Mouse (Mus musculus): ENCODE measurements around the gene C2cd4a. TPM values are rescaled to one million over a fixed set of nuclear protein-coding genes. Genes with fewer than 3 reads are reported as not detected.

The C2cd4a gene
- polyA plus RNA-seq, 1 experiment from 2014 or later: 0.33 TPM

DNA sequence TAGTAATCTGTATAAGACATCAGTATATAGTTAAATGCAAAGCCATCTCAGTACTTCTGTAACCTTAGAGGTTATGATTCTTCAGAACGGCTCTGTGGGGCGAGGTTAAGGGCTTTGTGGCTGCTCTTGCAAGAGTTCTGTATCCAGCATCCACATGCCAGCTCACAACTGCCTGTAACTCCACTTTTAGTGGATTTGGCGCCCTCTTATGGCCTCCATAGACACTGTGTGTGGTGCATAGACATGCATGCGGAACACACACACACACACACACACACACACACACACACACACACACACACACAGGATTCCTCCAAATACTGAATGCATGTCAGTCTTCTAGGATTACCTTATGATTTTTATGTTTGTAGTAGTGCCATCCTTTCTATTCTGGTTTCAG, 19.0 kb upstream of the C2cd4a start:
- no peaks in the 10 kb centered on the region for H3K9me3 ChIP-seq
- H3K9ac ChIP-seq: no peak overlapping the region
- ATAC-seq (ENCODE audit: low FRiP score, low read depth): no peak
- peaks cover 9% of the 10 kb centered on the region; the same call in 1 of the 2 replicates for H3K36me3 ChIP-seq
- no peak overlapping the region for H3K4me3 ChIP-seq
- 78% methylated on average over 4 of the region's 4 CpGs for whole genome bisulfite sequencing
- no peak overlapping the region for H3K27ac ChIP-seq
- peaks cover 3% of the 10 kb centered on the region; the same call in 1 of the 2 replicates for H3K4me1 ChIP-seq
- H3K4me2 ChIP-seq (replicated peaks): no peak overlapping the region
- H3K27me3 ChIP-seq: no peaks in the 10 kb centered on the region

- H3K36me3 ChIP-seq: peaks cover 2% of the 10 kb centered on the region; the same call in 1 of the 2 replicates
- no peaks in the 10 kb centered on the region for H3K27me3 ChIP-seq
- no peaks in the 10 kb centered on the region for H3K9me3 ChIP-seq
- peaks cover 3% of the 10 kb centered on the region; the same call in 1 of the 2 replicates for H3K4me1 ChIP-seq
- WGBS: 89% methylated on average over 3 of the region's 3 CpGs
- no peak overlapping the region for H3K4me3 ChIP-seq
- no peak overlapping the region for H3K4me2 ChIP-seq (replicated peaks)
- H3K9ac ChIP-seq: no peak overlapping the region
- no peak for ATAC-seq (ENCODE audit: low FRiP score, low read depth)
- H3K27ac ChIP-seq: no peak overlapping the region
These were observed 17.7 kb upstream of the C2cd4a start for GRCm38 (mm10) chr9:67849846-67850245.

- H3K9me3 ChIP-seq: no peaks in the 10 kb centered on the region
- no peak overlapping the region for H3K27ac ChIP-seq
- no peak for ATAC-seq (ENCODE audit: low FRiP score, low read depth)
These were observed 17.3 kb upstream of the C2cd4a start for GRCm38 (mm10) chr9:67849397-67849796.

DNA sequence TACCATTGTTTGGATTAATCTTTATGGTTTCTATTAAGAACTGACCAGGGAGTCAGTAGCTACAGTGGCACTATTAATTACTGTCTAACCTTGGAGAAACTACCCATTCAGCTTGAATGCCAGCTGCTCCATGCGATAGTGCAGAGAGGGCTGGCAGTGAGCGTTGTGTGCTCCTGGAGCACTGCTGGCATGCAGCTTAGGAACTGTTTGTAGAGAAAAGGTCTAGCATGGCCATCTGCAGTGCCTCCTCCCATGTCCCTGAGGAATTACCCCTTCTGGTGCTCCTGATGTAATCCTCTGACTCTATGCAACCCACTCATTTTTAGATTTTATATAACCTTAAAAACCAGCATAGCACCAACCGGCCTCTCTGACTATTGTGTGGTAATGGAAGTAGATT, 15.5 kb upstream of the C2cd4a start:
- Histone ChIP-seq H3K9me3 (no peaks in the 10 kb centered on the region), H3K9ac (no peak overlapping the region), H3K27ac (no peak overlapping the region), H3K4me2 (replicated peaks) (no peak overlapping the region), H3K4me3 (no peak overlapping the region), H3K27me3 (no peaks in the 10 kb centered on the region), H3K4me1 (peaks cover 3% of the 10 kb centered on the region; the same call in 1 of the 2 replicates), H3K36me3 (no peaks in the 10 kb centered on the region)
- no peak for ATAC-seq (ENCODE audit: low FRiP score, low read depth)
- 80% methylated on average over 3 of the region's 3 CpGs for WGBS

More at GRCm38 (mm10) chr9:67849397-67849796, 17.3 kb upstream of the C2cd4a start:
- H3K36me3 ChIP-seq: no peaks in the 10 kb centered on the region
- peaks cover 3% of the 10 kb centered on the region; the same call in 1 of the 2 replicates for H3K4me1 ChIP-seq
- H3K4me2 ChIP-seq (replicated peaks): no peak overlapping the region
- no peaks in the 10 kb centered on the region for H3K27me3 ChIP-seq
- no peak overlapping the region for H3K9ac ChIP-seq
- WGBS: 86% methylated on average over 12 of the region's 12 CpGs
- H3K4me3 ChIP-seq: no peak overlapping the region

GRCm38 (mm10) chr9:67846089-67846488, 14.0 kb upstream of the C2cd4a start:
- peaks cover 4% of the 10 kb centered on the region for H3K4me1 ChIP-seq
- 94% methylated on average over 2 of the region's 2 CpGs for WGBS

DNA sequence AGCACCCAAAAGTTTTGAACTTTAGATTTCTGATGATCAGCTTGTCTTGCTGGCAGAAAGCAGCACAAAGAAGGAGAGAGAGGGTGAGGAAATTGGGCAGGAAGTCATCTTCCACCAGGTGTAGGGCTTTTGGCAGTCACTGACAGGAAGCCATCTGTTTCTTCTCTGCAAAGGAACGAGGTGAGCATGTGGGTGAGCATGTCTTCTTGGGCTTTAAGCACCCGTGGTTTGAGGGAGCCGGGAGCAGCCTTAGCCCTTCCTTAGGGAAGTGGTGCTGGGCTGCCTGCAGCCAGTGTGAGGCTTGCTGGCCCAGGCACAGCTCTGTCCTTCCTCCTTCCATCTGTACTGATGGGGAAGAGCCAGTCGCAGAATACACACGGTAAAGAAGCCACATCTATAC, 13.5 kb upstream of the C2cd4a start:
- WGBS: 72% methylated on average over 5 of the region's 5 CpGs
- H3K4me2 ChIP-seq (replicated peaks): no peak overlapping the region
- no peak overlapping the region for H3K9ac ChIP-seq
- H3K27ac ChIP-seq: no peak overlapping the region
- H3K36me3 ChIP-seq: no peaks in the 10 kb centered on the region
- H3K27me3 ChIP-seq: no peaks in the 10 kb centered on the region
- ATAC-seq (ENCODE audit: low FRiP score, low read depth): no peak
- no peak overlapping the region for H3K4me3 ChIP-seq
- H3K9me3 ChIP-seq: no peaks in the 10 kb centered on the region
- H3K4me1 ChIP-seq: peaks cover 8% of the 10 kb centered on the region

More at GRCm38 (mm10) chr9:67846089-67846488, 14.0 kb upstream of the C2cd4a start:
- H3K9ac ChIP-seq: no peak overlapping the region
- H3K4me2 ChIP-seq (replicated peaks): no peak overlapping the region
- no peaks in the 10 kb centered on the region for H3K36me3 ChIP-seq
- H3K9me3 ChIP-seq: no peaks in the 10 kb centered on the region
- ATAC-seq (ENCODE audit: low FRiP score, low read depth): no peak
- no peak overlapping the region for H3K27ac ChIP-seq
- H3K27me3 ChIP-seq: no peaks in the 10 kb centered on the region
- H3K4me3 ChIP-seq: no peak overlapping the region

- 69% methylated on average over 4 of the region's 4 CpGs for WGBS
- no peak overlapping the region for H3K4me2 ChIP-seq (replicated peaks)
These were observed 12.9 kb upstream of the C2cd4a start for GRCm38 (mm10) chr9:67845012-67845411.

DNA sequence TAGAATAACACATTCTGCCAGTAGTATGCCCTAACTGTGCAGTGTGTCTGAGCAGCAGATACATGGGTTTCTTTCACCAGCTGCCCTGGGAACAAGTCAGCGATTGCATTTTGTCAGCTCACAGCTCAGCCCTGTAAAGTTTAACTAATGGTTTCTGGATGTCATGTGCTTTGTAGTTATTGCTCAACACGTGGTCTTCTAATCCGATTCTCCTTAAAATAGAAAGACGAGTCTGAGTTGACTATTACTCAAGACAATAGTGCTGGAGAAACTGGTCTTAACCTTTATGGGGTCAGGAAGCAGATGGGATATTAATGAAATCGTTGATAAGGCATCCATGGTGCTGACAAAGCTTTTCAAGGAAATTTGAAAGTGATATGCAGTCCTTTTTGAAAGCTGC, 10.7 kb upstream of the C2cd4a start:
- H3K4me1 ChIP-seq: peaks cover 7% of the 10 kb centered on the region
- no peaks in the 10 kb centered on the region for H3K36me3 ChIP-seq
- 33% methylated on average over 5 of the region's 5 CpGs for WGBS
- H3K9me3 ChIP-seq: no peaks in the 10 kb centered on the region
- H3K27me3 ChIP-seq: no peaks in the 10 kb centered on the region
- no peak overlapping the region for H3K4me3 ChIP-seq
- no peak overlapping the region for H3K4me2 ChIP-seq (replicated peaks)
- H3K9ac ChIP-seq: no peak overlapping the region
- H3K27ac ChIP-seq: no peak overlapping the region
- ATAC-seq (ENCODE audit: low FRiP score, low read depth): no peak

More at GRCm38 (mm10) chr9:67845012-67845411, 12.9 kb upstream of the C2cd4a start:
- H3K4me1 ChIP-seq: peaks cover 9% of the 10 kb centered on the region
- H3K36me3 ChIP-seq: no peaks in the 10 kb centered on the region
- H3K27ac ChIP-seq: no peak overlapping the region
- H3K27me3 ChIP-seq: no peaks in the 10 kb centered on the region
- no peak for ATAC-seq (ENCODE audit: low FRiP score, low read depth)
- no peak overlapping the region for H3K4me3 ChIP-seq
- no peak overlapping the region for H3K9ac ChIP-seq
- H3K9me3 ChIP-seq: no peaks in the 10 kb centered on the region

- Histone ChIP-seq H3K4me1 (peaks cover 7% of the 10 kb centered on the region), H3K9ac (peak within 1 kb of the TSS; percentile 83), H3K9me3 (no peaks in the 10 kb centered on the region), H3K27ac (peak within 1 kb of the TSS; percentile 63), H3K36me3 (no peaks in the 10 kb centered on the region), H3K27me3 (no peaks in the 10 kb centered on the region), H3K4me2 (replicated peaks) (peak within 1 kb of the TSS; percentile 83), H3K4me3 (peak within 1 kb of the TSS; percentile 80)
- WGBS: under 1% methylated on average over 51 of the region's 53 CpGs
- ATAC-seq (ENCODE audit: low FRiP score, low read depth): peak; percentile 99
These were observed 8.1 kb upstream of the C2cd4a start, which contains the start of gene Vps13c for GRCm38 (mm10) chr9:67839981-67840859. Gene Vps13c, plus strand, starts transcription at chr9:67840396.

DNA sequence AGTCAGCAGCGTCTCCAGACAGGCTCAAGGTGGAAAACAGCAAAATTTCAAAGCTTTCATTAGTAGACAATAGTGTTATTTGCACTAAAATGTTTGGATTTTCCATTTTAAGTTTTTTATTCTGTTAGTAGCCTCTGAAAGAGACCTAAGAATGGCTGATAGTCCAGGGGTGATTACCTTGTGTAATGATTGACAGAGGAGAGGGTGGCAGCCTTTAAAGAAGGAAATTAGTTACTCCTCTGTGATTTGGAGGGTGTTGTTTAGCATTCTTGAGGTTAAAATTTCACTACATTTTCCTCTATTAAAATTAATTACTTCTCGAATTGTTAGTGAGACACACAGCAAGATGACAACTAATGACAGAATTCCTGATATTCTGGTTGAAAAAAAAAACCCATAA, 5.2 kb upstream of the C2cd4a start:
- ATAC-seq (ENCODE audit: low FRiP score, low read depth): no peak
- H3K9me3 ChIP-seq: no peaks in the 10 kb centered on the region
- H3K36me3 ChIP-seq: no peaks in the 10 kb centered on the region
- no peak overlapping the region for H3K27ac ChIP-seq
- H3K27me3 ChIP-seq: peaks cover 7% of the 10 kb centered on the region
- WGBS: 67% methylated on average over 2 of the region's 2 CpGs
- H3K4me1 ChIP-seq: peaks cover 10% of the 10 kb centered on the region
- H3K9ac ChIP-seq: no peak overlapping the region
- H3K4me3 ChIP-seq: no peak overlapping the region
- no peak overlapping the region for H3K4me2 ChIP-seq (replicated peaks)

DNA sequence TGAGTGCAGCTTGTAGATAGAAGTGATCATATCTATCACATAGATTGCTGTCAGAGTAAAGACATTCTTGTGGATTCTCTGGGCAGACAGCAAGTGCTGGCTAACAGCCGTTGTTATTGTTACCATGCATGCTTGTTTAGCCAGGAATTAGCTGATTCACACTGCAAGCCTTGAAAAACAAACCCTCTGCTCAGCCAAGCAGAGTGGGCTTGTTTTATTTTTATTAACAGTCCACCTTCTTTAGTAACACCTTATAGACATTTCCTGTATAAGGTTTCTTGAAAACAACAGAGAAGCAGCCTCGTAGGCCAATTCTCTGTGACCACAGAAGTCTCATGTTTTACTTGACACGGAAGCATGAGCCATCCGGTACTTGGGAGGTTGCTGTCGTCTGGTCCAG, 2.4 kb upstream of the C2cd4a start:
- Histone ChIP-seq H3K36me3 (no peaks in the 10 kb centered on the region), H3K27me3 (peaks cover 34% of the 10 kb centered on the region), H3K27ac (no peak overlapping the region), H3K9me3 (no peaks in the 10 kb centered on the region), H3K9ac (no peak overlapping the region), H3K4me2 (replicated peaks) (no peak overlapping the region), H3K4me3 (no peak overlapping the region), H3K4me1 (peaks cover 16% of the 10 kb centered on the region)
- no peak for ATAC-seq (ENCODE audit: low FRiP score, low read depth)
- 82% methylated on average over 5 of the region's 5 CpGs for WGBS

- Histone ChIP-seq H3K4me2 (replicated peaks) (peak overlapping the region; percentile 91), H3K4me3 (peak overlapping the region; percentile 64), H3K9me3 (no peaks in the 10 kb centered on the region), H3K27me3 (peaks cover 44% of the 10 kb centered on the region), H3K4me1 (peaks cover 16% of the 10 kb centered on the region), H3K27ac (no peak overlapping the region), H3K36me3 (no peaks in the 10 kb centered on the region), H3K9ac (peak overlapping the region; percentile 65)
- peak; percentile 44 for ATAC-seq (ENCODE audit: low FRiP score, low read depth)
- under 1% methylated on average over 57 of the region's 57 CpGs for WGBS
These were observed 628 bp downstream of the C2cd4a start for GRCm38 (mm10) chr9:67831359-67832045.

Measured in limb, embryonic 13.5 days (tissue).